Mouse (Mus musculus): ENCODE measurements around the gene Iscu. TPM values are rescaled to one million over a fixed set of nuclear protein-coding genes. Genes with fewer than 3 reads are reported as not detected.

Iscu gene
- polyA plus RNA-seq (2012; ENCODE audit: insufficient read depth, insufficient read length, low replicate concordance, missing spikeins) = not detected in 2 replicates

DNA sequence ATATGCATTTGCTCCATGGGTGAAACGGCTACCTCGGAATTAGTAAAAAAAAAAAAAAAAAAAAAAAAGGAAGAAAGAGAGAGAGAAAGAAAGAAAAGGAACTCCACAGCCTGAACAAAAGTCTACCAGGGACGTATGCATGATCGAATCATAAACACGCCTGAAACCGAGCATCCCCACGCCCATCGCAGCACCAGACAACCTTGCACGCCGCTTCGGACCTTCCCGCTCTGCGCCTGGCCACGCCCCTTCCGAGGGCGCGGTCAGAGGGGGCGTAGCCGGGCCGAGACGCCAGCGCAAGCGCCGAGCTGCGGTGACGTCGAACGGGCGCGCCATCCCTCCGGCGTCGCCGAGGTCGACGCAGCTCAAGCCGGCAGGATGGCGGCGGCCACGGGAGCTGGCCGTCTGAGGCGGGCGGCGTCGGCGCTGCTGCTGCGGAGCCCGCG is at the start of gene Iscu, which contains the start of gene Sart3:
TSS of gene Iscu (plus strand) at position 299 of the 446 bp plus-strand sequence.
TSS of gene Sart3 (minus strand) at position 61 of the 446 bp plus-strand sequence.
- TF ChIP-seq CTCF (IDR thresholded peaks at IDR 0.05; ENCODE audit: insufficient read depth, low read depth, low read length) = no peak
- TF ChIP-seq POLR2A (IDR thresholded peaks at IDR 0.05; ENCODE audit: insufficient read depth, low read depth, low read length) = peak; percentile 78
- peak within 1 kb of the TSS; percentile 98 for H3K27ac ChIP-seq (ENCODE audit: insufficient read depth, low read depth, low read length)
- H3K4me1 ChIP-seq (ENCODE audit: control insufficient read depth, insufficient read depth, low read length) = peaks cover 18% of the 10 kb centered on the region
- H3K4me3 ChIP-seq (ENCODE audit: insufficient read depth, low read depth, low read length) = peak within 1 kb of the TSS; percentile 92
- under 1% methylated on average over 49 of the region's 49 CpGs for WGBS

DNA sequence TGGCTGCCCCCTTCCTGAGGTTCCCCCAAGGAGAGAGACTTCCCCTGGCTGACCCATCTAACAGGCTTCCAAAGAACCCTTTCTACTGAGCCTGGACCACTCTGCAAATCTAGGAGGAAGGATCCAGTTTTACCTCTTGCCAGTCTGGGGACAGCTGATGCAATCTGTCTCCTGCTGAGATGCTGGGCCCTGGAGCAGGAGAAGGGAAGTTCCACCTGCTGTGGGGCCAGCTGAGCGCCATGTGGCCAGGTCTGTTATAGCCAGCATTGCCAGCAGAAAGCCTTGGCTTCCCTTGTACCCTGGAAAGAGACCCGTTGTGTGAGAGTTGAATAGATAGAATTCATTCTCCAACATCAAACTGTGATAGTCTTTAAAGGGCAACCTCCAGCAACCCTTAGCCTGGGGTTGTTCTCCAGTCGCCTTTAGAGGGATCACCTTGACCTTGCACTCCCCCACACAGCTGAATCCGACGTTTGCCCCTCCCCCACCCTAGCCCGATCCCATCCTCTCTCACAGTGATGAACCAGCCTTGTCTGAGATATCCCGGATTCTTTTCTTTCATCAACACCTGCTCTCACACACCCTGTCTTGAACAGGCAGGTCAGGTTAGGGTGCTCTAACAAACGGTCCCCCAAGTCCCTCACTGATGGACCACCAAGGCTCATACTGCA is 48.8 kb upstream of the Iscu start:
- TF ChIP-seq CTCF (IDR thresholded peaks at IDR 0.05; ENCODE audit: insufficient read depth, low read depth, low read length) (no peak), POLR2A (IDR thresholded peaks at IDR 0.05; ENCODE audit: insufficient read depth, low read depth, low read length) (no peak)
- no peak overlapping the region for H3K27ac ChIP-seq (ENCODE audit: insufficient read depth, low read depth, low read length)
- H3K4me1 ChIP-seq (ENCODE audit: control insufficient read depth, insufficient read depth, low read length) = peaks cover 12% of the 10 kb centered on the region
- 40% methylated on average over 8 of the region's 8 CpGs for WGBS
- no peak overlapping the region for H3K4me3 ChIP-seq (ENCODE audit: insufficient read depth, low read depth, low read length)

DNA sequence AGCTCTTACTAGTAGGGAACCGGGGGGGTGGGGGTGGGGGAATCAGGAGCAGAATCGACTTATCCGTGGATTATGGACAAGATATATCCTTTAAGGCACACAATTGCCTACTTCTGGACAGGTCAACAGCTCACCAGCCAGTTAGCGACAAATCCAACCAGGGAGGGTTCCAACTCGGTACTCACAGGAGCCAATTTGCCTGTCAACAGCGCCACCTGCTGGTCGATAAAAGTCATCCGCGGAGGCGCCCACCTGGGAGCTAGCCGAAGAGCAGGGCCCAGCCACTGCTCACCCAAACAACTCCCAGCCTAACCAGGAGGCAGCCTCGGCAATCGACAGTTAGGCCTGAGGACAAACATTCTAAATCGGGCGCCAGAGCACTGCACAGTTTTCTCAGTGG is 48.1 kb upstream of the Iscu start, which contains the start of gene 1700069L16Rik:
TSS of gene 1700069L16Rik (minus strand) at position 327 of the 400 bp plus-strand sequence.
- Histone ChIP-seq H3K4me3 (ENCODE audit: insufficient read depth, low read depth, low read length) (no peak within 1 kb of the TSS), H3K27ac (ENCODE audit: insufficient read depth, low read depth, low read length) (no peak within 1 kb of the TSS), H3K4me1 (ENCODE audit: control insufficient read depth, insufficient read depth, low read length) (peaks cover 6% of the 10 kb centered on the region; the same call in 1 of the 2 replicates)
- no peak for TF ChIP-seq POLR2A (IDR thresholded peaks at IDR 0.05; ENCODE audit: insufficient read depth, low read depth, low read length)
- peak; percentile 94 for TF ChIP-seq CTCF (IDR thresholded peaks at IDR 0.05; ENCODE audit: insufficient read depth, low read depth, low read length)
- WGBS = 3% methylated on average over 15 of the region's 15 CpGs

DNA sequence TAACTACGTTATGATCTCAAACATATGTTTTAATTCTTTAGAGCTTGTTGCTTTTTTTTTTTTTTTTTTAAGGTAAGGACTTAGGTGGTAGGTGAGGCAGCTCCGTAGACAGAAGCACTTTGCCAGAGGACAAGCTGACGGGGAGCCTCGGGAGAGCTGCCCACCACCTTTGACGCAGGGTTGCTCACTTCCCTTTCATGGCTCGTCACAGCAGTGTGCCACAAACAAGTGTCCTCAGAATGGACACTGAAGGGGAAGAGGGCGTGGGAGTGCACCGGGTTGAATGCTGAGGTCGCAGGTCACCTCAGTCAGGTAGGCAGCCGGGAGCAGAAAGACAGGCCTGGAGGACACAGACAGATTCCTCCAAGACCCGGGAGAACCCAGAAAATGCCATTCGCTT is 47.1 kb upstream of the Iscu start:
- no peak overlapping the region for H3K4me3 ChIP-seq (ENCODE audit: insufficient read depth, low read depth, low read length)
- H3K27ac ChIP-seq (ENCODE audit: insufficient read depth, low read depth, low read length) = no peak overlapping the region
- H3K4me1 ChIP-seq (ENCODE audit: control insufficient read depth, insufficient read depth, low read length) = peaks cover 7% of the 10 kb centered on the region
- WGBS = 83% methylated on average over 12 of the region's 12 CpGs
- no peak for TF ChIP-seq POLR2A (IDR thresholded peaks at IDR 0.05; ENCODE audit: insufficient read depth, low read depth, low read length)
- TF ChIP-seq CTCF (IDR thresholded peaks at IDR 0.05; ENCODE audit: insufficient read depth, low read depth, low read length) = no peak

DNA sequence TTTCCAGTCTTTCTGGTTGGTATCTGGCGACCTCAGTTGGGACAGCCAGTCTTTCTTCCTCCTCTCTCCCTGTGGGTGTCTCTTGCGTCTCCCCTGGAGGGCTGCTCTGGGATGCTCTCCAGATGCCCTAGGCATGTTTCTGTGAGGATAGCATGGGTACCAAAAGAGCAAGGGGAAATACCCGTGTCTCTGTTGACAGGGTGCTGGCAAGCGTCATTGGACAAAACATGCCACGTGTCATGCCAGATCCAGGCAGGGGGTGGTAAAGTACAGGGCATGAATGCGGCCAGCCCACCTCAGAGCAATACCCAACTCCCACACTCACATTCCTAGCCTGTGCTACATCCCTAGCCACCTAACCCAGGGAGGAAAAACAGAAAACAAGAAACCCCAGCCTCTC is 45.9 kb upstream of the Iscu start:
- WGBS = 70% methylated on average over 6 of the region's 6 CpGs
- H3K27ac ChIP-seq (ENCODE audit: insufficient read depth, low read depth, low read length) = no peak overlapping the region
- H3K4me1 ChIP-seq (ENCODE audit: control insufficient read depth, insufficient read depth, low read length) = peaks cover 16% of the 10 kb centered on the region
- no peak overlapping the region for H3K4me3 ChIP-seq (ENCODE audit: insufficient read depth, low read depth, low read length)
- TF ChIP-seq POLR2A (IDR thresholded peaks at IDR 0.05; ENCODE audit: insufficient read depth, low read depth, low read length) (no peak), CTCF (IDR thresholded peaks at IDR 0.05; ENCODE audit: insufficient read depth, low read depth, low read length) (no peak)

DNA sequence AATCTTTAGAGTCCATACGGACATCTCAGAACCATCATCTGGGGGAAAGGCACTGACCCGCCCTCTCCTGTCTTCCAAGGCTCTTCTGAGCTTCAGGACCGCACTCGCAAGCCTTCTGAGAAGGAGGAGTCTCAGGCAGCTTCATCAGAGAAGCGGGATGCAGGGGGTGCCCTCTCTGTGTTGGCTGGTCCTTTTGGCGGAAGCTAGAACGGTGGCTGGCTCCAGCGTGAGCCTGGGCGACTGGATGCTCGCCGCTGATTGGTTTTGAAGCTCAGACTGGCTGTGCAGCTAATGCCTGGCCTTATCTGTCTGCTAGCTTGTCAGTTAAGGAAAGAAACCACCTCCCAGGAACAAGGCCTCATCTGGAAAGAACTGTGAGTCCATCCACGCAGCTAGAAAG is 45.3 kb upstream of the Iscu start:
- no peak overlapping the region for H3K27ac ChIP-seq (ENCODE audit: insufficient read depth, low read depth, low read length)
- 77% methylated on average over 12 of the region's 12 CpGs for WGBS
- peaks cover 16% of the 10 kb centered on the region for H3K4me1 ChIP-seq (ENCODE audit: control insufficient read depth, insufficient read depth, low read length)
- TF ChIP-seq POLR2A (IDR thresholded peaks at IDR 0.05; ENCODE audit: insufficient read depth, low read depth, low read length) (no peak), CTCF (IDR thresholded peaks at IDR 0.05; ENCODE audit: insufficient read depth, low read depth, low read length) (no peak)
- H3K4me3 ChIP-seq (ENCODE audit: insufficient read depth, low read depth, low read length) = no peak overlapping the region

DNA sequence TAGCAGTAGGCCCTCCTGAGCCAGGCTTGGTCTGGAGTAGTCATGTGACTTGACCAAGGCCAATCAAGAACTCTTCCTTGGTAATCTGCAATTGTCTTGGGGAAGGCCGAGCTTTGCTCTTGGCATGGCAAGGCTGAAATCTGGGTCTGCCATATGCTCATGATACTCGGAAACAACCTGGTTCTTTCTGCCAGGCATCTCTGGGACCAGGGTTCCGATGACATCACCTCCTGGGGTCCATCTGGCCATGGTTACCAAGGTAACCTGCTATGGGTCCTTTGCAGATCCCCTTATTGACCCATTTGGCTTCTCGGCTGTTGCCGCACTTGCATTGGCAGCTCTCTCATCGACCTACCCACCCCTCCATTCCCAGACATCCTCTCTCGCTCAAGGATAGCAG is 44.5 kb upstream of the Iscu start:
- Histone ChIP-seq H3K27ac (ENCODE audit: insufficient read depth, low read depth, low read length) (no peak overlapping the region), H3K4me1 (ENCODE audit: control insufficient read depth, insufficient read depth, low read length) (peaks cover 16% of the 10 kb centered on the region), H3K4me3 (ENCODE audit: insufficient read depth, low read depth, low read length) (no peak overlapping the region)
- TF ChIP-seq CTCF (IDR thresholded peaks at IDR 0.05; ENCODE audit: insufficient read depth, low read depth, low read length) (no peak), POLR2A (IDR thresholded peaks at IDR 0.05; ENCODE audit: insufficient read depth, low read depth, low read length) (no peak)
- 82% methylated on average over 7 of the region's 7 CpGs for WGBS

DNA sequence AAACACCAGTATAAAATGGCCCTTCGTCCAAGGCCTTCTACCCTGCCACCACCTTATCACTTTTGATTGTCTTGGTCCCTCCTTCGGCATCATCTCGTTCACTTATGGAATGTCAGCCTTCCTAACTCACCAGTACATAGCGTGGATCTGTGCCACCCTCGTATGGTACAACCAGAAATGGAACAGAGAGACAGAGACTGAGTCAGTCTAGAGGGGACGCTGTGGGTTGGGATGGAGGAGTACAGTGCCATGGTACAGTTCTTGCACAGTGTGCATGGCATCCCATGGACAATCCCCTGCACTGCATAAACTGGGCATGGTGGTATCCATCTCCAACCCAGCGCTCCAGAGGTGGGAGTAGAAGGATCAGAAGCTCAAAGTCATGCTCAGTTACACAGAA is 43.9 kb upstream of the Iscu start:
- no peak overlapping the region for H3K4me3 ChIP-seq (ENCODE audit: insufficient read depth, low read depth, low read length)
- peaks cover 16% of the 10 kb centered on the region for H3K4me1 ChIP-seq (ENCODE audit: control insufficient read depth, insufficient read depth, low read length)
- 91% methylated on average over 7 of the region's 7 CpGs for WGBS
- no peak overlapping the region for H3K27ac ChIP-seq (ENCODE audit: insufficient read depth, low read depth, low read length)
- TF ChIP-seq POLR2A (IDR thresholded peaks at IDR 0.05; ENCODE audit: insufficient read depth, low read depth, low read length) (no peak), CTCF (IDR thresholded peaks at IDR 0.05; ENCODE audit: insufficient read depth, low read depth, low read length) (no peak)

DNA sequence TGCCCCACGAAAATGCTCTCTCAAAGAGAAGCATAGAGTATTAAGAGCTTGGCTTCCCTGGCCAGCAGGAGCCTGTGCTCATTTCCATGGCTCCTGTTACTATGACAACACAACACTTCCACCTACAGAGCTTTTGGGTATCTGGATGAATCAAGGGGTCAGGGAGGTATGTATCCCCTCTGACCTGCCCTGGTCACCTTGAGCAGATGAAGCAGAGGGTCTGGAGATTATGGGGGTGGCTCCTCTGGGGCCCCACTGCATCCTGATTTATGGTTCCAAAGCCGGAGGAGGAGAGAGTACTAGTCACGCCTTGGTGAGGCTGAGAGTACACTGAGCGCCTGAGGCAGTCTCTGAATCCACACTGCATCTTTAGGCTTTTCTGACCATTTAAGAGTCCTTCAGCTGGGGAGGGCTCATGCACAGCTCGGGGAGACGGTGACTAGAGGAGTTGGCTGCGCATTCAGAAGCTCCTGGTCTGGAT is 41.9 kb upstream of the Iscu start:
- WGBS = 48% methylated on average over 7 of the region's 7 CpGs
- peaks cover 18% of the 10 kb centered on the region for H3K4me1 ChIP-seq (ENCODE audit: control insufficient read depth, insufficient read depth, low read length)
- TF ChIP-seq CTCF (IDR thresholded peaks at IDR 0.05; ENCODE audit: insufficient read depth, low read depth, low read length) (no peak), POLR2A (IDR thresholded peaks at IDR 0.05; ENCODE audit: insufficient read depth, low read depth, low read length) (no peak)
- H3K4me3 ChIP-seq (ENCODE audit: insufficient read depth, low read depth, low read length) = no peak overlapping the region
- no peak overlapping the region for H3K27ac ChIP-seq (ENCODE audit: insufficient read depth, low read depth, low read length)
